Mouse (Mus musculus) olfactory bulb, adult 2 months (tissue): ENCODE results near the gene Ccnl2.

ENCODE experiments used
- CTCF ChIP-seq: fragments of 200-500 bp; IDR thresholded peaks from 2 replicates; pipeline ENCODE4 v1.5.1; 2012; ENCODE audit warnings: low read depth, mild to moderate bottlenecking, low read length, moderate library complexity; ENCODE audit not compliant: insufficient read depth
- POLR2A ChIP-seq: fragments of 200-500 bp; IDR thresholded peaks from 2 replicates; pipeline ENCODE4 v1.6.1; 2012; ENCODE audit warnings: mild to moderate bottlenecking, low read depth, low read length, moderate library complexity; ENCODE audit not compliant: insufficient read depth

- TF ChIP-seq CTCF (no peak), POLR2A (no peak)
Observed at GRCm38 (mm10) chr4:155849792-155850451, 37.6 kb downstream of the Ccnl2 start.
